In the genomic region with DNA sequence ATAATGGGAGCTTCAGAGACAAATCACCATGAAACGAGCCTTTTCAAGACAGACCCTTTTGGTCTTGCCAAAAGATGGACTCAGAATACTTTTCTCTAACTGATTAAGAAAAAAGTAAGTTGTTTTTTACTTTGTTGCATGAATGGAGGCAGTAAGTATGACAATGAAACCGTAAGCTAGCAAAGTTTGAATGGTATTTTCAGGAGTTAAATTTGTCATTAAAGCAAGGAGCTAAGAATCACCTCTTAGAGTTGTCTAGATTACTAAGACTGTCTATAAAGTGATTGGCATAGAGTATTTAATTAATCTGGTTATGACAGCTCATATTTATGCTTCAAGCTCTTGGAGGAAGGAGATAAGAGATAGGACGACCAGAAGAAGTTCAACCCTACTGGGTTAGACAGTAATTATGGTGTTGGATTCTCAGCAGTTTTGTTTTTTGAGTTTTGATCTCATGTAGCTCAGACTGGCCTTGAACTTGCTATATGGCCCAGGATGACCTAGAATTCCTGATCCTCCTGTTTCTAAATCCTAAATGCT, we compare ENCODE assay signal across 8 mouse cellular contexts. TPM values are rescaled to one million over a fixed set of nuclear protein-coding genes. Genes with fewer than 3 reads are reported as not detected.
DNase-seq lines count a peak whose midpoint lies in the region; ATAC-seq lines count a peak whose summit lies in the region.

A gene (plus strand): TSS at position 51 of the 540 bp plus-strand sequence.

- WGBS in neural tube, embryonic 11.5 days = 82% methylated on average over 3 of the region's 3 CpGs
- WGBS in embryonic facial prominence, embryonic 13.5 days = 78% methylated on average over 3 of the region's 3 CpGs
- 79% methylated on average over 3 of the region's 3 CpGs for WGBS in heart, embryonic 15.5 days
- WGBS in neural tube, embryonic 13.5 days = 75% methylated on average over 3 of the region's 3 CpGs

- H3K9me3 ChIP-seq in neural tube, embryonic 11.5 days (ENCODE audit: control insufficient read depth, low read length) = no peaks in the 10 kb centered on the region
- no peaks in the 10 kb centered on the region for H3K9me3 ChIP-seq in embryonic facial prominence, embryonic 13.5 days
- H3K9me3 ChIP-seq in heart, embryonic 15.5 days (replicated peaks) = no peaks in the 10 kb centered on the region
- H3K9me3 ChIP-seq in neural tube, embryonic 13.5 days = no peaks in the 10 kb centered on the region

- no peaks in the 10 kb centered on the region for H3K36me3 ChIP-seq in neural tube, embryonic 11.5 days (ENCODE audit: control insufficient read depth, insufficient read depth, low read length)
- H3K36me3 ChIP-seq in embryonic facial prominence, embryonic 13.5 days = no peaks in the 10 kb centered on the region
- H3K36me3 ChIP-seq in heart, embryonic 15.5 days = no peaks in the 10 kb centered on the region
- H3K36me3 ChIP-seq in neural tube, embryonic 13.5 days = no peaks in the 10 kb centered on the region

- peak within 1 kb of the TSS; percentile 74 for H3K4me2 ChIP-seq in neural tube, embryonic 11.5 days (ENCODE audit: low read depth)
- peak within 1 kb of the TSS; percentile 84 for H3K4me2 ChIP-seq in embryonic facial prominence, embryonic 13.5 days
- peak within 1 kb of the TSS; percentile 85 for H3K4me2 ChIP-seq in heart, embryonic 15.5 days
- peak within 1 kb of the TSS; percentile 82 for H3K4me2 ChIP-seq in neural tube, embryonic 13.5 days

- H3K4me3 ChIP-seq in neural tube, embryonic 11.5 days (ENCODE audit: low read depth, low read length) = peak within 1 kb of the TSS; percentile 74
- peak within 1 kb of the TSS; percentile 97 for H3K4me3 ChIP-seq in embryonic facial prominence, embryonic 13.5 days
- peak within 1 kb of the TSS; percentile 84 for H3K4me3 ChIP-seq in heart, embryonic 15.5 days
- peak within 1 kb of the TSS; percentile 90 for H3K4me3 ChIP-seq in neural tube, embryonic 13.5 days

- peak within 1 kb of the TSS; percentile 97 for H3K9ac ChIP-seq in neural tube, embryonic 11.5 days (ENCODE audit: low read length)
- peak within 1 kb of the TSS; percentile 96 for H3K9ac ChIP-seq in embryonic facial prominence, embryonic 13.5 days
- H3K9ac ChIP-seq in heart, embryonic 15.5 days = peak within 1 kb of the TSS; percentile 66
- H3K9ac ChIP-seq in neural tube, embryonic 13.5 days = peak within 1 kb of the TSS; percentile 97

- intact Hi-C loops in left cerebral cortex, postnatal 36 days (cut with DNase I) = loop anchor here (5.0 kb wide), 2 partner anchors 199 to 324 kb away; no protein-coding TSS in a partner anchor

- H3K27ac ChIP-seq in neural tube, embryonic 11.5 days (ENCODE audit: low read depth, low read length) = peak within 1 kb of the TSS; percentile 64; the same call in 1 of the 2 replicates
- H3K27ac ChIP-seq in embryonic facial prominence, embryonic 13.5 days = peak within 1 kb of the TSS; percentile 93
- H3K27ac ChIP-seq in heart, embryonic 15.5 days = peak within 1 kb of the TSS; percentile 98
- H3K27ac ChIP-seq in neural tube, embryonic 13.5 days (replicated peaks) = peak within 1 kb of the TSS; percentile 95

- no peaks in the 10 kb centered on the region for H3K27me3 ChIP-seq in neural tube, embryonic 11.5 days (ENCODE audit: control insufficient read depth, insufficient read depth, low read length)
- H3K27me3 ChIP-seq in embryonic facial prominence, embryonic 13.5 days = no peaks in the 10 kb centered on the region
- peaks cover 3% of the 10 kb centered on the region; the same call in 1 of the 2 replicates for H3K27me3 ChIP-seq in heart, embryonic 15.5 days
- H3K27me3 ChIP-seq in neural tube, embryonic 13.5 days = no peaks in the 10 kb centered on the region

- peaks cover 6% of the 10 kb centered on the region for H3K4me1 ChIP-seq in neural tube, embryonic 11.5 days (ENCODE audit: control insufficient read depth, insufficient read depth, low read length)
- peaks cover 32% of the 10 kb centered on the region for H3K4me1 ChIP-seq in embryonic facial prominence, embryonic 13.5 days
- H3K4me1 ChIP-seq in heart, embryonic 15.5 days (replicated peaks) = peaks cover 31% of the 10 kb centered on the region
- H3K4me1 ChIP-seq in neural tube, embryonic 13.5 days (replicated peaks) = peaks cover 37% of the 10 kb centered on the region

- no peak for DNase-seq in neural tube, embryonic 11.5 days (ENCODE audit: low spot score)
- no peak for DNase-seq in neural tube, embryonic 10.5 days (ENCODE audit: extremely low spot score, low spot score)
- no peak for DNase-seq in left cerebral cortex, postnatal 36 days (ENCODE audit: low spot score in 2 of 2)
- no peak for DNase-seq in cerebellum, postnatal 4 days (ENCODE audit: low spot score in 2 of 2)
- no peak for DNase-seq in kidney, adult 18-20 months

- ATAC-seq in neural tube, embryonic 11.5 days (ENCODE audit: insufficient read depth, low FRiP score, low TSS enrichment) = no peak
- ATAC-seq in embryonic facial prominence, embryonic 13.5 days (ENCODE audit: insufficient number of reproducible peaks, insufficient read depth, low FRiP score, low TSS enrichment, low read depth) = no peak
- ATAC-seq in heart, embryonic 15.5 days (replicated peaks; ENCODE audit: insufficient number of reproducible peaks, insufficient read depth, low FRiP score, low read depth) = no peak
- ATAC-seq in neural tube, embryonic 13.5 days (ENCODE audit: low read depth) = no peak

RNA-seq across cellular contexts. Expression of the gene that starts here (rescaled TPM):
- 140 and 145 TPM in 2 replicates for polyA plus RNA-seq in neural tube, embryonic 11.5 days (2014; fragmentation: Nextera tagmentation; extraction: Ambion mirVana)
- 138 and 161 TPM in 2 replicates for polyA plus RNA-seq in embryonic facial prominence, embryonic 13.5 days (2015; fragmentation: Nextera tagmentation; extraction: Ambion mirVana)
- 72.2 and 73.9 TPM in 2 replicates for polyA plus RNA-seq in heart, embryonic 15.5 days (2015; fragmentation: Nextera tagmentation; extraction: Ambion mirVana)
- 100 to 1,000 TPM in 1 of 2 experiments, 10 to 100 TPM in 1; 79.3 to 115 TPM for total RNA-seq in left cerebral cortex, postnatal 36 days (2021)
- 133 and 154 TPM in 2 replicates for polyA plus RNA-seq in neural tube, embryonic 13.5 days (2015; fragmentation: Nextera tagmentation; extraction: Ambion mirVana)
